Mouse (Mus musculus) lung, postnatal 25 days (tissue): ENCODE measurements around the gene Adgrl2.

Experiments
- DNase-seq: peaks from one replicate; pipeline ENCODE4 v3.0.0; 2022; ENCODE audit warnings: low spot score

Gene Adgrl2

DNA sequence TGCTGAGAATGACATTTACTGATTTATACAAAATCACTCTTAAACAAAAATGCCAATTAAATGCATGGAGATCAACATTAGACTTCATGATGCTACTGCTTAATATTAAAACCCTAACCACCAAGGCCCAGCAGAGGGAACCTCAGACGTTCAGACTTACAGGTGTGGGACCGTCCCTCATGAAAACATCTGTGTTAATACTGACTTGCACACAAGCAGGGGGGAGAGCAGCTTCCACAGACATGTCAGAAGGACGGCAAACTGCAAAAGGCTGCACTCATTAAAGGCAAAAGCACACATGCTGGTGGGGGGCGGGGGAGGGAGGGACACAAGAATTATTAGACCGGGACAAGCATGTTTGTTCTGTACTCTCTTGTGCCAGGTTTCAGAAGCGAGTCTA, 168.7 kb downstream of the Adgrl2 start:
- DNase-seq, result no peak

DNA sequence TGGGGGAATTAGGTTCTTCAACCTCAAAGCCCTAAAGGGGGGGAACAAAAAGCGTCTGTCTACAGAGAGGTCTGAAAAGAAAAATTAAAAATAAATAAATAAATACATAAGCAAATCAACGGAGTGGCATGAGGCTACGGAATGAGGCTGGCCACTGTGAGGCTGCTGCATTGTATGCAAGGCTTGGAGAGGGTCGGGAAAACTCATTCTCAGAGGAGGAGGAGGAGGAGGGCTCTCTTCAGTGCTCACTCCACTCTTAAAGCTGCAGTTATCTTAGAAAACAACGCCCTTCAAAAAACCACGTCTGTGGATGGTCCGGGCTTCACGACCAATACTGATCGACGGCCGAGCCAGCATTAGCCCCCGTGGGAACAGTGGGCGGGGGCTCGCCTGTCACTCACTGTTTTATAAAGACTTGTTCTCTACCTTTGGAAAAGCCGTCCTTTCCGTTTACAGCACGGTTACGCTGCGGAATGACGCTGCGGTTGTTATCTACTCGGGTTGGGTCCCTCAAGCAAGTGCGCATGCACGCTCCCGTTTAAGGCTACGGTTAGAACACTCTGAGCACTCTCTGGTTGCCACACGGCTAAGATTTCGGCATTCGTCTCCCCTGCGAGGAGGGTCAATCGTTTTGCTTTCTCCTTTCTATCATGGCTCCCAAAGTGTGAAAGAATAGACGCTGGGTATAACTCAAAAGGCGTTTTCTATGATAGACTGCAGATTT, 170.9 kb downstream of the Adgrl2 start:
- DNase-seq, result no peak

DNA sequence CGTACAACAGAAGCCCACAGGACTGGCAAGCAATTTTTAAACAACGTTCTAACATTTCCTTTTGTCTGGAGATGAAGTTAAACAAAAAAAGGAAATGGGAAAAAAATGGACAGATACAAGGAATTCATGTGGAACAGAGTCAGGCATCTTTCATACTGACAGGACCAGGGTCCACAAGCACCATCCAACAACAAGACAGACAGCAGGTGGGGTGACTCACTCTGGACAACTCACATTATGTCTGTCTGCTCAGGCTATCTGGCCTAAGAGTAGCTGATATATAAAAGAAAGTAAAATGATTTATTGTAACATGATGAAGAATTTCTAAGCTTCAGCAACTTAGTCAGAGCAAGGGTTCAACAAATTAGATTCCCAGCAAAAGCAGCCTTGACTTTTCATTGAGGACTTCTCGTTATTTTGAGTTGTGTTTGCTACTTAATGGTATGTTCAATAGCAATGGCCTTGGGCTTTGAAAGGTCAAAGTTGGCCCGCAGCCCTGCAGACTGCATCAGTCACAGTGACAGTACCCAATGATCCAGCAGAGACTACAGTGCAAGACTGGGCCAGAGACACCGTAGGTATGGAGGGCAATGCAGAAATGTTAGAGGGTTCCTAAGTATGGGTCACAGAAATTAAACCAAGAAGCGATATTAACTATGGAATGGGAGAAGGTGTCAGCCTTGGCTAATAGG, 171.8 kb downstream of the Adgrl2 start:
- no peak for DNase-seq

DNA sequence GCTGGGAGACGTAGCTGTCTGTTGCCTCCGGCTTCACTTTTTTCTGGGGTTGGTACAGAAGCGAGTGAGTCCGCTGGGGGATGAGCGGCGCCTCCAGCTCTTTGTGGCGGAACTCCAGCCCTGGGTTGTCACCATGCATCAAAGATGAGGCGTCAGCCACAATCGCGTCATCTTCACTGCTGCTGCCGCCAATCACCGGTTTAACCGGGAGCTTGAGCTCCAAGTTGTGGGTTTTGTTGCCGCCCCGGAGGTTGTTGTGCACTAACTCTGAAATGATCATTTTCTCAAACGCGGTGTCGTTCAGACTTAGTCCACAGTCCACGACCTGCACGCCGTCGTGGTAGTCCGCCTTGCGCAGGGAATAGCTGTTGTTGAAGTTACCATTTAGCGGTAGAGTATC, 172.9 kb downstream of the Adgrl2 start:
- DNase-seq, result no peak

DNA sequence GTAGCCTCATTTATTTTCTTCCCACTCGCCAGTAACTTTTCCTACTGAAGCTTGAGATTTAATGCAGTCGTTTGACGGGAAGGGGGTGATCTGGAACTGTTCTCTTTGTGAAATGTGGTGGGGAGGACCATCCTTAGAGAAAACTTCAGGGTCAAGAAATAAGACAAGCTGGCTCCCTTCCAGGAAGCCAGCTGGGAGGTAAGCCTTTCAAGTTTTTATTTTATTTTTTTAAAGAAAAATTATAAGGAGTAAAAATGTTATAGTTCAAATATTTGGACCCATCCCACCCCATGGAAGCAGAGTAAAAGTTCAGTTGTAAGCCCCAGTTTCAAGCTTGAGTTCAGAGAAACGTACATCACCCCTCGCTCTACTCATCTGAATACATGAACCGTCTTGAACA, 177.2 kb downstream of the Adgrl2 start:
- DNase-seq, result no peak

DNA sequence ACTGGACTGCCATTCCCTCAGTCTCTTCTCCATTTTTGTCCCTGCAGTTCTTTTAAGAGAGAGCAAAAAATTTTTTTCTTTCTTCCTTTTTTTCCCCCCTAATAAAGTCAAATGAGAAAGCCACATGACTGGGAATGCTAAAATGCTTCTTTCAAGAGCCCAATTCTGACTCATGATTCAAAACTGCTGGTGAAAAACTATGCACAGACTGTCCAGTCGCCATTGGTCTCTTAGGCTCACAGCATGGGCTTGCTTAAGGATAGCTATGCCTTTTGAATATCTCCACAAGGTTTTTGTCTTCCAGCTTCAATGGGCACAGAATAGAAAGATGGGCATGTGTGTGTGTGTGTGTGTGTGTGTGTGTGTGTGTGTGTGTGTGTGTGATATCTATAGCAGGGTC, 178.3 kb downstream of the Adgrl2 start:
- DNase-seq, result no peak

DNA sequence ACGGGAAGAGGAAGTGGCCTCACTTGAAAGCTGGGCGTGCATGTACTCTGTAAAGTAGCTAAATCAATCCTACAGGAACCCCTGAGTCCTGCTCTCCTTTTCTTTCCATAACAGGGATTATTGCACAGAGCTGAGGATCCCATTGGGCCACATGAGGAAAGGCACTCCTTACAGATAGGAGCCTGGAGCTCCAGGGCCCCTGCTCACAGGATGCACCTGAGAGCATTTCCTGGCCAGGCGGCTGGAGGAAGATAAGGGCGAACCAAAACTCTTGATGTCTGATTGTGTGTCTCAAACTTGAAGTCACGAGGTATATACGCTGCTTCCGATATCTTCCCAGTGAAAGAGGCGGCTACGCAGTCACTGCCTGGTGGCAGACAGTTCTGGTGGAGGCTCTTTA, 183.4 kb downstream of the Adgrl2 start:
- DNase-seq, result no peak

DNA sequence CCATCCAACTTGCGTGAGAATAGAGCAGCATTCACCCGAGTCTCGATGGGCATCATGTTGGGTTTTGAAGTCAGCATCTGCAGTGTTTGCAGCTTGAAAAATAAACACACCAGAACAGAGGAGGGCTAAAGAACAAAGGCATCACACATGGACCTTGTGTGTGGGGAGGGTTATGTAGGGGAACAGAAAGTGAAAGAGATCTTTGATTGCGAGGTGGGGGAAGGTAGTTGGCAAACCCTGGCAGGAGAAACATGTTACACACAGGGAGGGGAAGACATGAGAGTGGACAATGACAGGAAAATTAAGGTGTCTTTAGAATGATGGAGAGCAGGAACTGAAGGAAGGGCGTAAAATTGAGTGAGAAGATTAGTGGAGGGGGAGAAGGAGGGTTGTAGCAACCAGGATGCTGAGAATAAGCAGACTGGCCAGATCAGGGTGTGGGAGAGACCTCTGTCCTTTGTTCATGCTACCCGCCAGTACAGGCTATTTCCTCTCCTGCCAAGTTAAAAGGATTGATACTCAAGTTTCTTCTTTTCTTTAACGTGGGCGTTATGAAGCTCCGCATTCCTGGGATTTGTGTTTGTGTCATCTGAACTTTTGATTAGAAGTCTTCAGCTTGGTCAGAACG, 197.0 kb downstream of the Adgrl2 start:
- DNase-seq, result peak; percentile 12

DNA sequence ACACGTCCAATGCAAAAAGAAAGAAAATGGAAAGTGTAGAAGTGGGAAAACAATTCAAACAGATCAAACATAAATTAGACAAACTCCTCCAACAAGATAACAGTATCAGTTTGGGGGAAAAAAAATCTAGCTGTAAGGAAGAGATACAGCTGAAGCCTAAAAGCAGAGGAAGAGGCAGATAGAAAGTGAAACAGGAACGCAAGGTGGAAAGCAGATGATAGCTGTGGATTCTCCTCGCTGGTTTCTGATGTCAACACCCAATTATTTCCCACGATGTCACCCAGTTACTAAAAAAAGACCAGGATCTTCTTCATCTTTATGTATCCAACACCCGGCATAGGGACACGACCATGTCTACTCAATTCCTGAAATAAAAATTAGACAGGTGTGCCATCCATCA, 220.0 kb downstream of the Adgrl2 start:
- DNase-seq, result no peak
